Mouse (Mus musculus) neural tube, embryonic 12.5 days (tissue): ENCODE data around the gene Pdcd1lg2. TPM values are rescaled to one million over a fixed set of nuclear protein-coding genes. Genes with fewer than 3 reads are reported as not detected.

ENCODE experiments used
- ATAC-seq: fragments of 200-750 bp; cut with Nextera tagmentation; 2 replicates; pipeline ENCODE4 v1.8.0; 2017; ENCODE audit warnings: low read depth, mild to moderate bottlenecking, moderate TSS enrichment, moderate library complexity; ENCODE audit not compliant: low FRiP score
- H3K27ac ChIP-seq: fragments of 300-500 bp; sonication (generic); 2 replicates; pipeline ENCODE4 v1.5.1; 2016
- H3K27me3 ChIP-seq: fragments of 300-500 bp; sonication (generic); replicated peaks from 2 replicates; pipeline ENCODE4 v1.6.1; 2016; ENCODE audit warnings: mild to moderate bottlenecking
- H3K36me3 ChIP-seq: fragments of 300-500 bp; sonication (generic); 2 replicates; pipeline ENCODE4 v1.6.1; 2016; ENCODE audit warnings: mild to moderate bottlenecking
- H3K4me1 ChIP-seq: fragments of 300-500 bp; sonication (generic); 2 replicates; pipeline ENCODE4 v1.6.1; 2016
- H3K4me2 ChIP-seq: fragments of 300-500 bp; sonication (generic); replicated peaks from 2 replicates; pipeline ENCODE4 v1.6.1; 2016; ENCODE audit warnings: mild to moderate bottlenecking
- H3K4me3 ChIP-seq: fragments of 300-500 bp; sonication (generic); 2 replicates; pipeline ENCODE4 v1.5.1; 2016
- H3K9ac ChIP-seq: fragments of 300-500 bp; sonication (generic); 2 replicates; pipeline ENCODE4 v1.6.1; 2016; ENCODE audit warnings: mild to moderate bottlenecking
- H3K9me3 ChIP-seq: fragments of 300-500 bp; sonication (generic); 2 replicates; pipeline ENCODE4 v1.6.1; 2016; ENCODE audit warnings: mild to moderate bottlenecking
- WGBS: fragments of 180-500 bp; shearing (Covaris S2); methylation state at CpG from one replicate; pipeline ENCODE4 v1.1.7; 2016; 5-methylcytosine and 5-hydroxymethylcytosine counted together
- polyA plus RNA-seq: library from polyadenylated mRNA; unstranded; fragments of >200 nt; fragmentation: Nextera tagmentation; extraction: Ambion mirVana; gene quantifications from 2 replicates; pipeline ENCODE4 v1.2.1, GENCODE M21; 2016

Pdcd1lg2 gene
- not detected in 2 replicates for polyA plus RNA-seq

- Histone ChIP-seq H3K4me2 (no peak within 1 kb of the TSS), H3K27ac (no peak within 1 kb of the TSS), H3K9me3 (no peaks in the 10 kb centered on the region), H3K27me3 (no peaks in the 10 kb centered on the region), H3K4me3 (no peak within 1 kb of the TSS), H3K4me1 (no peaks in the 10 kb centered on the region), H3K9ac (no peak within 1 kb of the TSS), H3K36me3 (no peaks in the 10 kb centered on the region)
- 96% methylated on average over 4 of the region's 4 CpGs for WGBS
- no peak for ATAC-seq
Observed at GRCm38 (mm10) chr19:29410619-29411018, at the start of gene Pdcd1lg2. Pdcd1lg2 (plus strand) TSS chr19:29410919.

GRCm38 (mm10) chr19:29361468-29362130, 49.1 kb upstream of the Pdcd1lg2 start:
- 0 out of 2 replicates have a peak, but pooled peaks cover 6% of the 10 kb centered on the region for H3K36me3 ChIP-seq
- no peak overlapping the region for H3K27ac ChIP-seq
- H3K9ac ChIP-seq, result peak overlapping the region; percentile 73
- 3% methylated on average over 33 of the region's 33 CpGs for WGBS
- H3K27me3 ChIP-seq, result no peaks in the 10 kb centered on the region; the same call in 1 of the 2 replicates
- H3K4me1 ChIP-seq, result peaks cover 7% of the 10 kb centered on the region
- no peaks in the 10 kb centered on the region for H3K9me3 ChIP-seq
- ATAC-seq, result peak; percentile 100
- H3K4me2 ChIP-seq, result peak overlapping the region; percentile 78
- H3K4me3 ChIP-seq, result peak overlapping the region; percentile 67

- H3K27ac ChIP-seq, result no peak overlapping the region
- 0 out of 2 replicates have a peak, but pooled peaks have one; percentile 51 for ATAC-seq
- WGBS, result 52% methylated on average over 13 of the region's 13 CpGs
Observed at GRCm38 (mm10) chr19:29362173-29362930, 48.4 kb upstream of the Pdcd1lg2 start.

GRCm38 (mm10) chr19:29363557-29363956, 47.2 kb upstream of the Pdcd1lg2 start:
- Histone ChIP-seq H3K4me2 (no peak overlapping the region), H3K27me3 (no peaks in the 10 kb centered on the region; the same call in 1 of the 2 replicates), H3K9me3 (no peaks in the 10 kb centered on the region), H3K9ac (no peak overlapping the region), H3K4me3 (no peak overlapping the region), H3K4me1 (peaks cover 16% of the 10 kb centered on the region), H3K27ac (no peak overlapping the region), H3K36me3 (no peaks in the 10 kb centered on the region)
- ATAC-seq, result no peak
- WGBS, result 89% methylated on average over 7 of the region's 7 CpGs

More at GRCm38 (mm10) chr19:29362173-29362930, 48.4 kb upstream of the Pdcd1lg2 start:
- peak overlapping the region; percentile 73; the same call in 1 of the 2 replicates for H3K9ac ChIP-seq
- no peaks in the 10 kb centered on the region for H3K9me3 ChIP-seq
- H3K27me3 ChIP-seq, result no peaks in the 10 kb centered on the region; the same call in 1 of the 2 replicates
- peaks cover 13% of the 10 kb centered on the region for H3K4me1 ChIP-seq
- H3K4me2 ChIP-seq, result peak overlapping the region; percentile 78
- H3K4me3 ChIP-seq, result peak overlapping the region; percentile 67
- 0 out of 2 replicates have a peak, but pooled peaks cover 6% of the 10 kb centered on the region for H3K36me3 ChIP-seq

GRCm38 (mm10) chr19:29364076-29364475, 46.6 kb upstream of the Pdcd1lg2 start:
- Histone ChIP-seq H3K9me3 (no peaks in the 10 kb centered on the region), H3K27me3 (no peaks in the 10 kb centered on the region; the same call in 1 of the 2 replicates), H3K4me3 (no peak overlapping the region), H3K4me2 (no peak overlapping the region), H3K4me1 (peaks cover 16% of the 10 kb centered on the region), H3K36me3 (no peaks in the 10 kb centered on the region), H3K27ac (no peak overlapping the region), H3K9ac (no peak overlapping the region)
- ATAC-seq, result no peak
- 82% methylated on average over 5 of the region's 5 CpGs for WGBS

GRCm38 (mm10) chr19:29365105-29365504, 45.6 kb upstream of the Pdcd1lg2 start:
- H3K36me3 ChIP-seq, result no peaks in the 10 kb centered on the region
- no peak overlapping the region for H3K4me3 ChIP-seq
- no peaks in the 10 kb centered on the region for H3K9me3 ChIP-seq
- no peaks in the 10 kb centered on the region; the same call in 1 of the 2 replicates for H3K27me3 ChIP-seq
- H3K27ac ChIP-seq, result no peak overlapping the region
- H3K4me2 ChIP-seq, result no peak overlapping the region
- peaks cover 16% of the 10 kb centered on the region for H3K4me1 ChIP-seq
- no peak overlapping the region for H3K9ac ChIP-seq
- ATAC-seq, result no peak
- WGBS, result 25% methylated on average over 3 of the region's 3 CpGs

- H3K4me1 ChIP-seq, result peaks cover 10% of the 10 kb centered on the region; the same call in 1 of the 2 replicates
- H3K36me3 ChIP-seq, result no peaks in the 10 kb centered on the region
- H3K27me3 ChIP-seq, result no peaks in the 10 kb centered on the region; the same call in 1 of the 2 replicates
- no peak overlapping the region for H3K27ac ChIP-seq
- H3K4me2 ChIP-seq, result peak overlapping the region; percentile 63
- 63% methylated on average over 20 of the region's 20 CpGs for WGBS
- H3K9me3 ChIP-seq, result no peaks in the 10 kb centered on the region
- H3K4me3 ChIP-seq, result peak overlapping the region; percentile 37
- no peak for ATAC-seq
- no peak overlapping the region for H3K9ac ChIP-seq
Observed at GRCm38 (mm10) chr19:29366226-29366968, 44.3 kb upstream of the Pdcd1lg2 start.

- Histone ChIP-seq H3K4me1 (0 out of 2 replicates have a peak, but pooled peaks cover 9% of the 10 kb centered on the region), H3K27me3 (no peaks in the 10 kb centered on the region; the same call in 1 of the 2 replicates), H3K9me3 (no peaks in the 10 kb centered on the region), H3K4me3 (peak within 1 kb of the TSS; percentile 37), H3K4me2 (peak within 1 kb of the TSS; percentile 63), H3K9ac (peak within 1 kb of the TSS; percentile 5; the same call in 1 of the 2 replicates), H3K27ac (no peak within 1 kb of the TSS), H3K36me3 (no peaks in the 10 kb centered on the region)
- 4% methylated on average over 26 of the region's 26 CpGs for WGBS
- no peak for ATAC-seq
Observed at GRCm38 (mm10) chr19:29366969-29367622, 43.6 kb upstream of the Pdcd1lg2 start, which contains the start of the genes Plgrkt and Cd274. Plgrkt (minus strand) TSS chr19:29367390. Cd274 (plus strand) TSS chr19:29367455.

GRCm38 (mm10) chr19:29368041-29368440, 42.7 kb upstream of the Pdcd1lg2 start:
- no peaks in the 10 kb centered on the region; the same call in 1 of the 2 replicates for H3K27me3 ChIP-seq
- 0 out of 2 replicates have a peak overlapping the region, but pooled peaks have one; percentile 63 for H3K4me2 ChIP-seq
- 89% methylated on average over 2 of the region's 2 CpGs for WGBS
- no peak overlapping the region for H3K9ac ChIP-seq
- H3K36me3 ChIP-seq, result no peaks in the 10 kb centered on the region
- H3K9me3 ChIP-seq, result no peaks in the 10 kb centered on the region
- H3K4me1 ChIP-seq, result 0 out of 2 replicates have a peak, but pooled peaks cover 9% of the 10 kb centered on the region
- H3K27ac ChIP-seq, result no peak overlapping the region
- ATAC-seq, result no peak
- H3K4me3 ChIP-seq, result no peak overlapping the region

- WGBS, result 84% methylated on average over 3 of the region's 3 CpGs
- no peak for ATAC-seq
Observed at GRCm38 (mm10) chr19:29368671-29369309, 41.9 kb upstream of the Pdcd1lg2 start.

GRCm38 (mm10) chr19:29370112-29370511, 40.6 kb upstream of the Pdcd1lg2 start:
- H3K27ac ChIP-seq, result no peak overlapping the region

More at GRCm38 (mm10) chr19:29368671-29369309, 41.9 kb upstream of the Pdcd1lg2 start:
- 0 out of 2 replicates have a peak, but pooled peaks cover 9% of the 10 kb centered on the region for H3K4me1 ChIP-seq
- H3K27me3 ChIP-seq, result no peaks in the 10 kb centered on the region; the same call in 1 of the 2 replicates
- H3K36me3 ChIP-seq, result no peaks in the 10 kb centered on the region
- no peak overlapping the region for H3K4me3 ChIP-seq
- H3K4me2 ChIP-seq, result no peak overlapping the region
- no peak overlapping the region for H3K9ac ChIP-seq
- no peaks in the 10 kb centered on the region for H3K9me3 ChIP-seq
- H3K27ac ChIP-seq, result no peak overlapping the region

More at GRCm38 (mm10) chr19:29370112-29370511, 40.6 kb upstream of the Pdcd1lg2 start:
- H3K27me3 ChIP-seq, result no peaks in the 10 kb centered on the region
- H3K4me1 ChIP-seq, result 0 out of 2 replicates have a peak, but pooled peaks cover 9% of the 10 kb centered on the region
- H3K36me3 ChIP-seq, result no peaks in the 10 kb centered on the region
- H3K4me3 ChIP-seq, result no peak overlapping the region
- 75% methylated on average over 12 of the region's 12 CpGs for WGBS
- H3K9ac ChIP-seq, result no peak overlapping the region
- H3K9me3 ChIP-seq, result no peaks in the 10 kb centered on the region
- ATAC-seq, result no peak
- H3K4me2 ChIP-seq, result no peak overlapping the region
